8 mouse cellular contexts compared by ENCODE assay signal in the genomic region with DNA sequence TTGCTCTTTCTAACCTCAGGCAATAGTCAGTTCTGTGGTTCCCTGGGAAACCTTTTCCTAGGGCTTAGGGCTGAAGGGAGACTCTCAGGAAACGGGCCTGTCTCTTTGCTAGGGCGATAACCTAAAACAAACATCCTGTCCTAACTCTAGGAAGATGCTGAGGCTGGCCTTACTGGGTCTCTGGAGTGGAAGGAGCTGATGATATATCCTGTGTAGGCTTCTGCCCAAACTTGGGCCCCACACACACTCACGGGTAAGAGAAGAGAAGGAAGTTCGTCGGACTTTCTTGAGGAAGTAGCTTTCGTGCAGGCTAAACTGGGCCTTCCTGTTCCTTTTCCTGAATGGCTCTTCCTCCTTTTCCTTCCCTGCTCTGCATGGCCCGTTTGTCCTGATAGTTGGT. TPM values are rescaled to one million over a fixed set of nuclear protein-coding genes. Genes with fewer than 3 reads are reported as not detected.
A peak's percentile ranks its signal among the peaks of the same experiment; 100 is the strongest.
DNase-seq lines count a peak whose midpoint lies in the region; ATAC-seq and TF ChIP-seq lines count a peak whose summit lies in the region.

No protein-coding gene starts in this region.

- DNase-seq in forebrain, embryonic 10.5 days (ENCODE audit: extremely low spot score, low spot score): no peak
- DNase-seq in forebrain, postnatal 0 days: no peak
- peak; percentile 88 for DNase-seq in 416B (ENCODE audit: low read depth)
- DNase-seq in liver, postnatal 0 days: no peak
- no peak for DNase-seq in ovary, adult 18-20 months (ENCODE audit: low spot score)
- no peak for DNase-seq in layer of hippocampus, adult 18-20 months (ENCODE audit: low spot score in 2 of 2)

- no peak overlapping the region for H3K4me2 ChIP-seq in forebrain, postnatal 0 days (ENCODE audit: low read depth)
- peak overlapping the region; percentile 4; the same call in 1 of the 2 replicates for H3K4me2 ChIP-seq in liver, postnatal 0 days (ENCODE audit: low read depth, low read length)

- no peak for TF ChIP-seq CTCF in forebrain, postnatal 0 days (IDR thresholded peaks at IDR 0.05; ENCODE audit: low read depth)
- no peak for TF ChIP-seq CTCF in liver, postnatal 0 days (IDR thresholded peaks at IDR 0.05; ENCODE audit: low read depth)

- H3K9ac ChIP-seq in forebrain, postnatal 0 days: no peak overlapping the region
- no peak overlapping the region for H3K9ac ChIP-seq in liver, postnatal 0 days (replicated peaks)

- peak; percentile 49; the same call in 1 of the 2 replicates for TF ChIP-seq EP300 in liver, postnatal 0 days (IDR thresholded peaks at IDR 0.05; ENCODE audit: low read depth)

- no peaks in the 10 kb centered on the region for H3K9me3 ChIP-seq in forebrain, embryonic 10.5 days
- no peaks in the 10 kb centered on the region for H3K9me3 ChIP-seq in forebrain, postnatal 0 days (ENCODE audit: low read length)
- H3K9me3 ChIP-seq in liver, postnatal 0 days (ENCODE audit: low read length): no peaks in the 10 kb centered on the region

- peaks cover 57% of the 10 kb centered on the region for H3K4me1 ChIP-seq in forebrain, embryonic 10.5 days
- no peaks in the 10 kb centered on the region for H3K4me1 ChIP-seq in forebrain, postnatal 0 days (ENCODE audit: insufficient read depth)
- H3K4me1 ChIP-seq in liver, postnatal 0 days (ENCODE audit: insufficient read depth): peaks cover 37% of the 10 kb centered on the region

- no peaks in the 10 kb centered on the region for H3K27me3 ChIP-seq in forebrain, embryonic 10.5 days (ENCODE audit: poor library complexity, severe bottlenecking)
- no peaks in the 10 kb centered on the region for H3K27me3 ChIP-seq in forebrain, postnatal 0 days (ENCODE audit: insufficient read depth, low read length)
- H3K27me3 ChIP-seq in liver, postnatal 0 days (ENCODE audit: insufficient read depth, low read length): no peaks in the 10 kb centered on the region

- no peak for ATAC-seq in forebrain, postnatal 0 days
- ATAC-seq in hematopoietic stem cell, adult 5-6 weeks (replicated peaks in 1 of 2; ENCODE audit: insufficient read depth in 1 of 2, low FRiP score in 2 of 2, low TSS enrichment in 1 of 2, low read depth in 1 of 2, poor library complexity in 2 of 2, severe bottlenecking in 2 of 2): peak; percentile 46 to 75; a peak in 3 of 4 replicates
- peak; percentile 72 for ATAC-seq in liver, postnatal 0 days
- ATAC-seq in activated CD4-positive, CD25-positive, alpha-beta regulatory T cell, adult 4 months: no peak

- no peak overlapping the region for H3K4me3 ChIP-seq in forebrain, embryonic 10.5 days
- H3K4me3 ChIP-seq in forebrain, postnatal 0 days (ENCODE audit: low read depth, low read length): no peak overlapping the region
- no peak overlapping the region for H3K4me3 ChIP-seq in liver, postnatal 0 days (ENCODE audit: low read depth, low read length)

- 81% methylated on average over 7 of the region's 7 CpGs for WGBS in forebrain, embryonic 10.5 days
- WGBS in forebrain, postnatal 0 days: 89% methylated on average over 7 of the region's 7 CpGs
- 32% methylated on average over 7 of the region's 7 CpGs for WGBS in liver, postnatal 0 days (ENCODE audit: insufficient replicate concordance)

- peaks cover 56% of the 10 kb centered on the region for H3K36me3 ChIP-seq in forebrain, embryonic 10.5 days (replicated peaks)
- no peaks in the 10 kb centered on the region for H3K36me3 ChIP-seq in forebrain, postnatal 0 days (ENCODE audit: insufficient read depth)
- H3K36me3 ChIP-seq in liver, postnatal 0 days (replicated peaks; ENCODE audit: insufficient read depth, low read length): peaks cover 11% of the 10 kb centered on the region; the same call in 1 of the 2 replicates

- H3K27ac ChIP-seq in forebrain, embryonic 10.5 days: peak overlapping the region; percentile 62; the same call in 1 of the 2 replicates
- H3K27ac ChIP-seq in forebrain, postnatal 0 days (ENCODE audit: low read depth, low read length): no peak overlapping the region
- peak overlapping the region; percentile 79 for H3K27ac ChIP-seq in liver, postnatal 0 days (ENCODE audit: low read depth)

RNA-seq across cellular contexts. Expression of a gene that starts 19.6 kb away (rescaled TPM):
- polyA plus RNA-seq in forebrain, embryonic 10.5 days (2016; fragmentation: Nextera tagmentation; extraction: Ambion mirVana): 33.3 and 33.4 TPM in 2 replicates
- total RNA-seq in forebrain, postnatal 0 days (2014; rRNA removed): 22.5 and 30.6 TPM in 2 replicates
- polyA plus RNA-seq in forebrain, postnatal 0 days (2015; fragmentation: Nextera tagmentation; extraction: Ambion mirVana): 9.6 and 12.3 TPM in 2 replicates
- 18.9 and 19.7 TPM in 2 replicates for total RNA-seq in hematopoietic stem cell, adult 5-6 weeks (2017)
- polyA plus RNA-seq in liver, postnatal 0 days (2015; fragmentation: Nextera tagmentation; extraction: Ambion mirVana): 5.9 and 6.4 TPM in 2 replicates
- polyA plus RNA-seq in activated CD4-positive, CD25-positive, alpha-beta regulatory T cell, adult 4 months (2017; shearing (Covaris generic)): 1 to 10 TPM; 4.2 to 4.6 TPM
- 10 to 100 TPM; 25.6 to 26.0 TPM for total RNA-seq in layer of hippocampus, adult 18-20 months (2021)

Comparison
In these comparisons a context has a peak if more than half of its experiments do, and no peak if none do; other contexts are left out.
1. ATAC-seq: peak in hematopoietic stem cell, adult 5-6 weeks (2 of 2) and liver, postnatal 0 days (single experiment); none in forebrain, postnatal 0 days (single experiment) and activated CD4-positive, CD25-positive, alpha-beta regulatory T cell, adult 4 months (single experiment).